Mouse (Mus musculus): ENCODE measurements around the gene Map4k2.

Map4k2 gene

GRCm38 (mm10) chr19:6315573-6315972 is 25.4 kb upstream of the Map4k2 start:
- DNase-seq (ENCODE audit: low read depth, low spot score), result no peak

GRCm38 (mm10) chr19:6318145-6318544 is 22.8 kb upstream of the Map4k2 start:
- DNase-seq (ENCODE audit: low read depth, low spot score), result no peak

GRCm38 (mm10) chr19:6321358-6321757 is 19.6 kb upstream of the Map4k2 start:
- no peak for DNase-seq (ENCODE audit: low read depth, low spot score)

GRCm38 (mm10) chr19:6321786-6322621 is 18.9 kb upstream of the Map4k2 start:
- DNase-seq (ENCODE audit: low read depth, low spot score), result no peak

- no peak for DNase-seq (ENCODE audit: low read depth, low spot score)
Observed at GRCm38 (mm10) chr19:6324751-6325150, 16.2 kb upstream of the Map4k2 start.

- DNase-seq (ENCODE audit: low read depth, low spot score), result no peak
Observed at GRCm38 (mm10) chr19:6331178-6331577, 9.8 kb upstream of the Map4k2 start.

- DNase-seq (ENCODE audit: low read depth, low spot score), result no peak
Observed at GRCm38 (mm10) chr19:6331719-6332516, 9.0 kb upstream of the Map4k2 start.

GRCm38 (mm10) chr19:6333761-6334595 is 7.0 kb upstream of the Map4k2 start:
- no peak for DNase-seq (ENCODE audit: low read depth, low spot score)

GRCm38 (mm10) chr19:6334673-6335457 is 6.1 kb upstream of the Map4k2 start, which contains the start of gene Men1:
Men1 (plus strand) TSS chr19:6334979.
- DNase-seq (ENCODE audit: low read depth, low spot score), result peak; percentile 78

- DNase-seq (ENCODE audit: low read depth, low spot score), result no peak
Observed at GRCm38 (mm10) chr19:6335458-6335827, 5.5 kb upstream of the Map4k2 start.

- DNase-seq (ENCODE audit: low read depth, low spot score), result no peak
Observed at GRCm38 (mm10) chr19:6336920-6337319, 4.0 kb upstream of the Map4k2 start.

- DNase-seq (ENCODE audit: low read depth, low spot score), result no peak
Observed at GRCm38 (mm10) chr19:6338171-6338570, 2.8 kb upstream of the Map4k2 start.

GRCm38 (mm10) chr19:6338716-6339115 is 2.2 kb upstream of the Map4k2 start:
- DNase-seq (ENCODE audit: low read depth, low spot score), result no peak

GRCm38 (mm10) chr19:6339191-6339590 is 1.7 kb upstream of the Map4k2 start:
- no peak for DNase-seq (ENCODE audit: low read depth, low spot score)

GRCm38 (mm10) chr19:6339890-6340504 is 938 bp upstream of the Map4k2 start:
- no peak for DNase-seq (ENCODE audit: low read depth, low spot score)

- no peak for DNase-seq (ENCODE audit: low read depth, low spot score)
Observed at GRCm38 (mm10) chr19:6341453-6342077, 630 bp downstream of the Map4k2 start.

GRCm38 (mm10) chr19:6342276-6342933 is 1.5 kb downstream of the Map4k2 start:
- no peak for DNase-seq (ENCODE audit: low read depth, low spot score)

- no peak for DNase-seq (ENCODE audit: low read depth, low spot score)
Observed at GRCm38 (mm10) chr19:6343066-6343925, 2.4 kb downstream of the Map4k2 start.

- DNase-seq (ENCODE audit: low read depth, low spot score), result no peak
Observed at GRCm38 (mm10) chr19:6343996-6344395, 3.1 kb downstream of the Map4k2 start.
